In genomic region chrX:164183844-164184243, GRCm38 (mm10) we compare ENCODE assay signal across 9 mouse cellular contexts. TPM values are rescaled to one million over a fixed set of nuclear protein-coding genes. Genes with fewer than 3 reads are reported as not detected.
DNase-seq lines count a peak whose midpoint lies in the region.
"Had no signal": no experiment of that assay in that cellular context is flagged by ENCODE, and none has a peak within 500 bp of the region (broad histone marks: within the 10 kb centered on the region; RNA-seq: fewer than 3 reads in every experiment).

No protein-coding gene starts in this region.

- intact Hi-C loops in left cerebral cortex, postnatal 4 days (cut with DNase I): loop anchor here (5.0 kb wide), 3 partner anchors 102 to 263 kb away; no protein-coding TSS in a partner anchor

- no peak overlapping the region for H3K27ac ChIP-seq in embryonic facial prominence, embryonic 10.5 days (replicated peaks)
- H3K27ac ChIP-seq: heart, embryonic 15.5 days; stomach, embryonic 15.5 days had no signal

- H3K27me3 ChIP-seq in embryonic facial prominence, embryonic 10.5 days (replicated peaks; ENCODE audit: low read depth, poor library complexity, severe bottlenecking): peaks cover 68% of the 10 kb centered on the region
- H3K27me3 ChIP-seq: heart, embryonic 15.5 days; stomach, embryonic 15.5 days had no signal

- peak; percentile 45 for DNase-seq in urinary bladder, postnatal 14 days (ENCODE audit: low spot score)
- DNase-seq in urinary bladder, postnatal 25 days (ENCODE audit: low spot score): no peak
- peak; percentile 49 for DNase-seq in adrenal gland, postnatal 10 days
- peak; percentile 28 for DNase-seq in embryonic facial prominence, embryonic 10.5 days (ENCODE audit: low spot score)
- DNase-seq in hindlimb bud, embryonic 11.5 days (ENCODE audit: extremely low spot score, low read depth, low spot score): peak; percentile 62
- peak; percentile 9 for DNase-seq in left cerebral cortex, postnatal 4 days
- DNase-seq in retina, embryonic 14.5 days (ENCODE audit: low spot score): peak; percentile 81

- no peaks in the 10 kb centered on the region for H3K9me3 ChIP-seq in embryonic facial prominence, embryonic 10.5 days
- H3K9me3 ChIP-seq: heart, embryonic 15.5 days; stomach, embryonic 15.5 days had no signal

- no peak overlapping the region for H3K4me3 ChIP-seq in embryonic facial prominence, embryonic 10.5 days
- H3K4me3 ChIP-seq: heart, embryonic 15.5 days; stomach, embryonic 15.5 days had no signal

- no peaks in the 10 kb centered on the region for H3K4me1 ChIP-seq in embryonic facial prominence, embryonic 10.5 days
- H3K4me1 ChIP-seq: heart, embryonic 15.5 days; stomach, embryonic 15.5 days had no signal

- WGBS in embryonic facial prominence, embryonic 10.5 days: 34% methylated on average over 3 of the region's 3 CpGs

- H3K36me3 ChIP-seq in embryonic facial prominence, embryonic 10.5 days (replicated peaks): no peaks in the 10 kb centered on the region
- H3K36me3 ChIP-seq: heart, embryonic 15.5 days; stomach, embryonic 15.5 days had no signal

RNA-seq across cellular contexts. Expression of gene Ace2, which starts 44.7 kb away (rescaled TPM):
- total RNA-seq in adrenal gland, postnatal 10 days (2021): 10 to 100 TPM; 25.7 to 29.8 TPM
- 0.11 and 0.12 TPM in 2 replicates for polyA plus RNA-seq in embryonic facial prominence, embryonic 10.5 days (2016; fragmentation: Nextera tagmentation; extraction: Ambion mirVana)
- total RNA-seq in left cerebral cortex, postnatal 4 days (2021): under 1 TPM; 0.22 to 0.81 TPM

Comparison
In these comparisons a context has a peak if more than half of its experiments do, and no peak if none do; other contexts are left out.
1. RNA of gene Ace2, which starts 44.7 kb away (total RNA-seq): 25.7 to 29.8 TPM in adrenal gland, postnatal 10 days; 0.22 to 0.81 TPM in left cerebral cortex, postnatal 4 days; every median in the first group is over 10 times any median in the second.